Mouse (Mus musculus) myocyte (in vitro differentiated cells): ENCODE measurements around the gene Itpr1. TPM values are rescaled to one million over a fixed set of nuclear protein-coding genes. Genes with fewer than 3 reads are reported as not detected.

Experiments used
- H3K27me3 ChIP-seq: one replicate; pipeline ENCODE4 v1.6.1; 2011; ENCODE audit not compliant: control insufficient read depth, insufficient read depth, insufficient read length
- H3K36me3 ChIP-seq: one replicate; pipeline ENCODE4 v1.6.1; 2011; ENCODE audit not compliant: control insufficient read depth, insufficient read depth
- H3K4me2 ChIP-seq: one replicate; pipeline ENCODE4 v1.6.1; 2011; ENCODE audit warnings: low read depth, control low read depth
- H3K4me3 ChIP-seq: one replicate; pipeline ENCODE4 v1.5.1; 2011; ENCODE audit warnings: mild to moderate bottlenecking, control low read depth, moderate library complexity
- H3K79me2 ChIP-seq: one replicate; pipeline ENCODE4 v1.6.1; 2011; ENCODE audit not compliant: control insufficient read depth, insufficient read depth
- H3ac ChIP-seq: one replicate; pipeline ENCODE4 v1.6.1; 2011; ENCODE audit not compliant: control insufficient read depth, insufficient read length
- CEBPB ChIP-seq: IDR thresholded peaks from 2 replicates; pipeline ENCODE4 v1.6.1; 2011; ENCODE audit warnings: mild to moderate bottlenecking, moderate library complexity; ENCODE audit not compliant: poor library complexity, insufficient read depth, severe bottlenecking
- E2F4 ChIP-seq: IDR thresholded peaks from one replicate; pipeline ENCODE4 v1.6.1; 2011; ENCODE audit warnings: mild to moderate bottlenecking, control low read depth, moderate library complexity; ENCODE audit not compliant: insufficient read depth
- MAX ChIP-seq: IDR thresholded peaks from one replicate; pipeline ENCODE4 v1.6.1; 2011; ENCODE audit warnings: low read depth, mild to moderate bottlenecking, control low read depth
- MYOD1 ChIP-seq, 3 experiments: IDR thresholded peaks; one replicate each; pipeline ENCODE4 v1.6.1; 2011; ENCODE audit warnings: control low read depth in 2 of 3, low read depth in 2 of 3, mild to moderate bottlenecking in 2 of 3, moderate library complexity in 1 of 3; ENCODE audit not compliant: insufficient read length in 2 of 3, control insufficient read depth in 1 of 3
- MYOG ChIP-seq, 3 experiments: IDR thresholded peaks; one replicate each; pipeline ENCODE4 v1.6.1; 2011; ENCODE audit warnings: control low read depth in 2 of 3, low read depth in 2 of 3, mild to moderate bottlenecking in 2 of 3; ENCODE audit not compliant: insufficient read length in 2 of 3, control insufficient read depth in 1 of 3, insufficient read depth in 1 of 3
- POLR2A ChIP-seq: IDR thresholded peaks from one replicate; pipeline ENCODE4 v1.6.1; 2011; ENCODE audit warnings: low read depth, mild to moderate bottlenecking, control low read depth, moderate library complexity; ENCODE audit not compliant: insufficient read length
- POLR2AphosphoS2 ChIP-seq: IDR thresholded peaks from one replicate; pipeline ENCODE4 v1.6.1; 2011; ENCODE audit warnings: low read depth, control low read depth; ENCODE audit not compliant: insufficient read length
- REST ChIP-seq: IDR thresholded peaks from one replicate; pipeline ENCODE4 v1.6.1; 2011; ENCODE audit warnings: mild to moderate bottlenecking, control low read depth, moderate library complexity; ENCODE audit not compliant: insufficient read depth, insufficient read length
- SRF ChIP-seq: IDR thresholded peaks from one replicate; pipeline ENCODE4 v1.6.1; 2011; ENCODE audit warnings: low read depth; ENCODE audit not compliant: control insufficient read depth, insufficient read length
- TCF12 ChIP-seq: IDR thresholded peaks from one replicate; pipeline ENCODE4 v1.6.1; 2011; ENCODE audit warnings: mild to moderate bottlenecking, control low read depth; ENCODE audit not compliant: poor library complexity, insufficient read depth, severe bottlenecking
- TCF3 ChIP-seq: IDR thresholded peaks from one replicate; pipeline ENCODE4 v1.6.1; 2011; ENCODE audit warnings: low read depth, control low read depth; ENCODE audit not compliant: insufficient read length
- USF1 ChIP-seq: IDR thresholded peaks from one replicate; pipeline ENCODE4 v1.6.1; 2011; ENCODE audit warnings: low read depth, mild to moderate bottlenecking, control low read depth, moderate library complexity
- polyA plus RNA-seq: library from polyadenylated mRNA; unstranded; fragments of >200 nt; fragmentation: generic; extraction: Trizol; gene quantifications from one replicate; pipeline ENCODE4 v1.2.1, GENCODE M21; 2012; ENCODE audit warnings: missing spikeins

Gene Itpr1
- polyA plus RNA-seq, 1 experiment = 3.1 TPM

- Histone ChIP-seq H3K27me3 (no peaks in the 10 kb centered on the region), H3ac (no peak overlapping the region), H3K36me3 (no peaks in the 10 kb centered on the region), H3K4me2 (no peak overlapping the region), H3K4me3 (no peak overlapping the region), H3K79me2 (no peaks in the 10 kb centered on the region)
- TF ChIP-seq E2F4 (no peak), SRF (no peak), TCF12 (no peak), CEBPB (no peak), POLR2A (no peak), POLR2AphosphoS2 (no peak), MYOD1 (IDR thresholded peaks at IDR 0.05; ENCODE audit: control insufficient read depth in 1 of 3, insufficient read length in 2 of 3, low read depth in 2 of 3) (no peak)
These were observed 27.1 kb downstream of the Itpr1 start for GRCm38 (mm10) chr6:108240004-108240403.

DNA sequence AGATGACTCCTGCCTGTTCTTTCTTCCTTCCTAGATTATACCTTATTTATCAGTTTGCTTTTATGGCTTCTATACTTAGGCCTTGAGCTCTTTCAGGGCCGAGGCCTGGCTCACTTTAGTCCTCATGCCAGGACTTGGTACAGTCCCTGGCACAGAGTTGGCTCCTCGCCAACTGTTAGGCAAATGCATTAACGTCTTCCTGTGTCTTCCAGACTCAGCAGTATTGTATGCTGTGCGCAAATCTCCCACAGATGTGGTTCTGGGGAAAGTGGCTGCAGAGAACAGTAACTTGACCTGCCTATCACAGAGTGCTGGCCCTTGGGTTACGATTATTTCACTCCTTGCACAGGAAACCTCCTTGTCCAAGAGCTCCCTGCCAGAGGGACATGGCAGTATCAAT lies 27.9 kb downstream of the Itpr1 start:
- TF ChIP-seq E2F4 (no peak), CEBPB (no peak), TCF12 (no peak), REST (no peak), SRF (no peak), MAX (no peak), TCF3 (no peak), MYOG (IDR thresholded peaks at IDR 0.05; ENCODE audit: control insufficient read depth in 1 of 3, insufficient read depth in 1 of 3, insufficient read length in 2 of 3, low read depth in 2 of 3) (no peak), POLR2A (no peak), MYOD1 (IDR thresholded peaks at IDR 0.05; ENCODE audit: control insufficient read depth in 1 of 3, insufficient read length in 2 of 3, low read depth in 2 of 3) (no peak), POLR2AphosphoS2 (no peak), USF1 (no peak)
- no peaks in the 10 kb centered on the region for H3K79me2 ChIP-seq
- H3K4me2 ChIP-seq = no peak overlapping the region
- H3K4me3 ChIP-seq = no peak overlapping the region
- H3ac ChIP-seq = no peak overlapping the region
- H3K27me3 ChIP-seq = no peaks in the 10 kb centered on the region
- H3K36me3 ChIP-seq = no peaks in the 10 kb centered on the region

DNA sequence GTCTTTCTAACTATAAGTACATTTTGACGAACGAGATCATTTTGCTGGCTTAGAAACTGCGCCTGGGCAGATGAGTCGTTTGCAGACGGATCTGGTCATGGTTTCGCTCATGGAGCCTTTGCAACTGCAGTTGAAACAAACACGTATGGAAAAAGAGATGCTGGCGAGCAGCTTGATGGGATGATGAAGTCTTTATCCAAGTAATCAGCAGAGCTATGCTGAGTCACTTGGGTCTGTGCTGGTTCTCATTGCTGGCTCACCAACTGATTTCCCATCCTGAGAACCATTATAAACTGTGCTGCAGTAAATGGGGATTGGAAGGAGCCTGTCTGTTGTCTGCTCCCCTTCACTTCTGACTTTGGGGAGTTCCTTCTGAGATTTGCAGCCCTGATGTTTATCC lies 31.7 kb downstream of the Itpr1 start:
- no peak for TF ChIP-seq SRF
- TF ChIP-seq CEBPB = no peak
- no peak for TF ChIP-seq MYOD1 (IDR thresholded peaks at IDR 0.05; ENCODE audit: control insufficient read depth in 1 of 3, insufficient read length in 2 of 3, low read depth in 2 of 3)
- TF ChIP-seq E2F4 = no peak
- TF ChIP-seq MYOG (IDR thresholded peaks at IDR 0.05; ENCODE audit: control insufficient read depth in 1 of 3, insufficient read depth in 1 of 3, insufficient read length in 2 of 3, low read depth in 2 of 3) = no peak
- TF ChIP-seq POLR2AphosphoS2 = no peak
- TF ChIP-seq REST = no peak
- no peak for TF ChIP-seq USF1
- Histone ChIP-seq H3K36me3 (no peaks in the 10 kb centered on the region), H3K4me3 (no peak overlapping the region), H3K4me2 (no peak overlapping the region), H3K27me3 (no peaks in the 10 kb centered on the region), H3K79me2 (no peaks in the 10 kb centered on the region), H3ac (no peak overlapping the region)

- Histone ChIP-seq H3ac (no peak overlapping the region), H3K27me3 (no peaks in the 10 kb centered on the region), H3K79me2 (no peaks in the 10 kb centered on the region), H3K36me3 (no peaks in the 10 kb centered on the region), H3K4me3 (no peak overlapping the region), H3K4me2 (no peak overlapping the region)
- TF ChIP-seq POLR2AphosphoS2 (no peak), USF1 (no peak), CEBPB (no peak), REST (no peak), SRF (no peak), MAX (no peak), POLR2A (no peak), MYOD1 (IDR thresholded peaks at IDR 0.05; ENCODE audit: control insufficient read depth in 1 of 3, insufficient read length in 2 of 3, low read depth in 2 of 3) (no peak), TCF12 (no peak), MYOG (IDR thresholded peaks at IDR 0.05; ENCODE audit: control insufficient read depth in 1 of 3, insufficient read depth in 1 of 3, insufficient read length in 2 of 3, low read depth in 2 of 3) (no peak), E2F4 (no peak), TCF3 (no peak)
These were observed 33.6 kb downstream of the Itpr1 start for GRCm38 (mm10) chr6:108246369-108247085.

GRCm38 (mm10) chr6:108247211-108247610 lies 34.3 kb downstream of the Itpr1 start:
- Histone ChIP-seq H3ac (no peak overlapping the region), H3K27me3 (no peaks in the 10 kb centered on the region), H3K4me3 (no peak overlapping the region), H3K4me2 (no peak overlapping the region), H3K79me2 (no peaks in the 10 kb centered on the region), H3K36me3 (no peaks in the 10 kb centered on the region)
- no peak for TF ChIP-seq MYOD1 (IDR thresholded peaks at IDR 0.05; ENCODE audit: control insufficient read depth in 1 of 3, insufficient read length in 2 of 3, low read depth in 2 of 3)
- TF ChIP-seq SRF = no peak
- TF ChIP-seq TCF12 = no peak
- no peak for TF ChIP-seq POLR2AphosphoS2
- TF ChIP-seq USF1 = no peak
- TF ChIP-seq MAX = no peak
- no peak for TF ChIP-seq E2F4
- no peak for TF ChIP-seq REST
- no peak for TF ChIP-seq CEBPB
- TF ChIP-seq TCF3 = no peak
- no peak for TF ChIP-seq POLR2A
- no peak for TF ChIP-seq MYOG (IDR thresholded peaks at IDR 0.05; ENCODE audit: control insufficient read depth in 1 of 3, insufficient read depth in 1 of 3, insufficient read length in 2 of 3, low read depth in 2 of 3)
